Mouse (Mus musculus): Measurements from ENCODE around the gene Gm42791. TPM values are rescaled to one million over a fixed set of nuclear protein-coding genes. Genes with fewer than 3 reads are reported as not detected.

The Gm42791 gene
- polyA plus RNA-seq (2014; fragmentation: Nextera tagmentation; extraction: Ambion mirVana) = 1.9 TPM in 1 of 2 replicates, not detected in the other

DNA sequence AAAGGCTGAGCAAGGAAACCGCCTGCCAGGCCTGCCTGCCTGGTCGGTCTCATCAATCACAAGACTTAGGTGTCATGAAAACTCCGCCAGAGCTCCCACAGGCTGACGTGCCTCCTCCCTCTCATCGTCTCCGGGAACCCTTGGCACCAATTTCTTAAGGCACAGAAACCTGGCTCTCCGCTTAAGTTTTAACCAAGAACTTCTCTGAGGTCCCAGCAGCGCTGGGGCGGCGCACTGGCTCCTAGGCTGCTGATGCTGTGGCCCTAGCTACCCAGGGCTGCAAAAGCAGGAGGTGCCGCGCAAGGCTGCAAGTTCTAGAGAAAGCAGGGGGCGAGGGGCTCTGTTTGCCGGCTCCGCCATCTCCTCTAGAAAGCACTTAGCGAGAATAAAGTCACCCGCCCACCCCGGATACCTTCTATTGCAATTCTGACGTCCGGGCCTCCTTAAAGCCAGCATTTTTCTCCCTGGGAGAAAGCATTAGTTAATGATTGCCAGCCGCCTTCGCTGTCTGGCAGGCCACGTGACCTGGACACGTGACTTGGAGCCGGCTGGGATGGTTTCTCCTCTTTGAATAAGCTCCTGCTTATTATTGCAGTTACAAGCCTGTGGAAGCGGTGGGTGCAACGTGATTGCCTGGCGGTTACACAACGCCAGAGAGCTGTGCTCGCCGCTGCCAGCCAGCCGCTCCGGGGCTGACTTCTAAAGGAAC lies at the start of gene Gm42791:
Gm42791 (minus strand) TSS at position 442 of the 709 bp plus-strand sequence.
- Histone ChIP-seq H3K36me3 (ENCODE audit: control insufficient read depth, insufficient read depth, low read length) (0 out of 2 replicates have a peak, but pooled peaks cover 4% of the 10 kb centered on the region), H3K4me1 (ENCODE audit: control insufficient read depth, insufficient read depth, low read length) (peaks cover 8% of the 10 kb centered on the region; the same call in 1 of the 2 replicates), H3K9me3 (ENCODE audit: control insufficient read depth, low read length) (no peaks in the 10 kb centered on the region; the same call in 1 of the 2 replicates), H3K9ac (ENCODE audit: low read length) (peak within 1 kb of the TSS; percentile 85), H3K27me3 (ENCODE audit: control insufficient read depth, insufficient read depth, low read length) (no peaks in the 10 kb centered on the region), H3K4me2 (ENCODE audit: low read depth, severe bottlenecking) (peak within 1 kb of the TSS; percentile 80), H3K27ac (replicated peaks; ENCODE audit: low read depth, low read length) (peak within 1 kb of the TSS; percentile 98), H3K4me3 (ENCODE audit: low read depth, low read length) (peak within 1 kb of the TSS; percentile 52)
- ATAC-seq (ENCODE audit: insufficient number of reproducible peaks, low FRiP score, low TSS enrichment, low read depth) (peak; percentile 86), DNase-seq (ENCODE audit: low spot score) (peak; percentile 90)
- under 1% methylated on average over 33 of the region's 33 CpGs for WGBS

DNA sequence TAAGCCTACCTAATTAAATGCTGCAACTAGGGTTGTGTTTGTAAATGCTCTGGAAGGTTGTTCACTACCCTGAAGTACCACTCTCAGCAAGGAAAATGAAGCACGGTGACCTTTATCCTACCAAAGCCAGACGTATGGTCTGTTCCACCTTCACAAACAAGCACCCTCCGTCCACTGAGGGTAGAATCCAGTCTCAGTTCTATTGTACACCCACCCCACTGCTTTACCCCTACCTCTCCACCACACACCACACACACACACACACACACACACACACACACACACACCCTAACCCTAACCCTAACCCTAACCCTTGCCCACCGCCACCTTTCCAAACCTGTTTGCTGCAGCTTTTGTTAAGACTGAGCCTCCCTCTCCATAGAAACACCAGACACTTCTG lies 49.1 kb upstream of the Gm42791 start:
- peaks cover 14% of the 10 kb centered on the region for H3K36me3 ChIP-seq (ENCODE audit: control insufficient read depth, insufficient read depth, low read length)
- no peak overlapping the region for H3K4me2 ChIP-seq (ENCODE audit: low read depth, severe bottlenecking)
- H3K4me3 ChIP-seq (ENCODE audit: low read depth, low read length) = no peak overlapping the region
- no peaks in the 10 kb centered on the region for H3K9me3 ChIP-seq (ENCODE audit: control insufficient read depth, low read length)
- 85% methylated on average over 4 of the region's 4 CpGs for WGBS
- H3K4me1 ChIP-seq (ENCODE audit: control insufficient read depth, insufficient read depth, low read length) = no peaks in the 10 kb centered on the region
- no peak overlapping the region for H3K9ac ChIP-seq (ENCODE audit: low read length)
- H3K27ac ChIP-seq (replicated peaks; ENCODE audit: low read depth, low read length) = no peak overlapping the region
- DNase-seq (ENCODE audit: low spot score) (no peak), ATAC-seq (ENCODE audit: insufficient number of reproducible peaks, low FRiP score, low TSS enrichment, low read depth) (no peak)
- no peaks in the 10 kb centered on the region for H3K27me3 ChIP-seq (ENCODE audit: control insufficient read depth, insufficient read depth, low read length)

DNA sequence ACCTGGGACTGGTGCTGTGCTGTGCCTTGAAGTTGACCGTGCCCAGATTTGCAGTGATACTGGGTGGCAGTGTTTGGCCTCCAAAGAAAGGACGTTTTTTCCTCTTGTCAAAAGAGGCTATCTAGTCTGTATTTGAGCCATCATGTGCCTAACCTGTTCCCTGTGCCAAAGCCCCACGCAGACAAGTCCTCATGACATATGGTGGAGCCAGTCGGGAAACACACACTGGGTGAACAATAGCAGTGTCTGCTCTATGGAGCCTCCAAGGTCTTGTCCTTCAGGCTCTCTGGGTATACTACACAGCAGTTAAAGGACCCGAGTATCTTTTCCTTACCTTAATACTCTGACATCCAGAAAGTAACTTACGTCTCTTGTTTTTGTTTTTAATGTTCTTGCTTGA lies 48.3 kb upstream of the Gm42791 start:
- H3K4me3 ChIP-seq (ENCODE audit: low read depth, low read length) = no peak overlapping the region
- WGBS = 88% methylated on average over 6 of the region's 6 CpGs
- no peak overlapping the region for H3K27ac ChIP-seq (replicated peaks; ENCODE audit: low read depth, low read length)
- no peak overlapping the region for H3K9ac ChIP-seq (ENCODE audit: low read length)
- H3K4me1 ChIP-seq (ENCODE audit: control insufficient read depth, insufficient read depth, low read length) = no peaks in the 10 kb centered on the region
- DNase-seq (ENCODE audit: low spot score) (no peak), ATAC-seq (ENCODE audit: insufficient number of reproducible peaks, low FRiP score, low TSS enrichment, low read depth) (no peak)
- H3K27me3 ChIP-seq (ENCODE audit: control insufficient read depth, insufficient read depth, low read length) = no peaks in the 10 kb centered on the region
- H3K9me3 ChIP-seq (ENCODE audit: control insufficient read depth, low read length) = no peaks in the 10 kb centered on the region
- no peak overlapping the region for H3K4me2 ChIP-seq (ENCODE audit: low read depth, severe bottlenecking)
- peaks cover 12% of the 10 kb centered on the region for H3K36me3 ChIP-seq (ENCODE audit: control insufficient read depth, insufficient read depth, low read length)

DNA sequence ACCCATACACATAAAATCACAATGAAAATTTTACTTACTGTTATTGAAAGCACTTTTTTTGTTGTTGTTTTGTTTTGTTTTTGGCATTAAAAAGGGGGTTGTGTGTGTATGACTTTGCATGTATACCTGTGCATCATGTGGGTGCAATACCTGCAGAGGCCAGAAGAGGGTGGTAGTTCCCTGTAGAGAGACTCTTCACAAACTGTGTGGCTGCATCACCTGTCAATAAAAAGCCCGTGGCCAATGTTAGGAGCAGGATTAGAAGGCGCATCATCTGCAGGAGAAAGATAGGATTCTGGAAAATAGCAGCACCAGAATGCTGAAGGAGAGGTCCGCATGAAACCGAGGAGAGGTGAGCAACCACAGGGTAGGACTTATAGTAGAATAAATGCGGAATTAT lies 44.9 kb upstream of the Gm42791 start:
- no peak overlapping the region for H3K27ac ChIP-seq (replicated peaks; ENCODE audit: low read depth, low read length)
- no peak overlapping the region for H3K9ac ChIP-seq (ENCODE audit: low read length)
- no peak overlapping the region for H3K4me2 ChIP-seq (ENCODE audit: low read depth, severe bottlenecking)
- H3K4me1 ChIP-seq (ENCODE audit: control insufficient read depth, insufficient read depth, low read length) = no peaks in the 10 kb centered on the region
- 85% methylated on average over 5 of the region's 5 CpGs for WGBS
- H3K4me3 ChIP-seq (ENCODE audit: low read depth, low read length) = no peak overlapping the region
- no peaks in the 10 kb centered on the region for H3K27me3 ChIP-seq (ENCODE audit: control insufficient read depth, insufficient read depth, low read length)
- H3K36me3 ChIP-seq (ENCODE audit: control insufficient read depth, insufficient read depth, low read length) = peaks cover under 1% of the 10 kb centered on the region; the same call in 1 of the 2 replicates
- H3K9me3 ChIP-seq (ENCODE audit: control insufficient read depth, low read length) = peaks cover 5% of the 10 kb centered on the region; the same call in 1 of the 2 replicates
- DNase-seq (ENCODE audit: low spot score) (peak; percentile 52), ATAC-seq (ENCODE audit: insufficient number of reproducible peaks, low FRiP score, low TSS enrichment, low read depth) (no peak)

DNA sequence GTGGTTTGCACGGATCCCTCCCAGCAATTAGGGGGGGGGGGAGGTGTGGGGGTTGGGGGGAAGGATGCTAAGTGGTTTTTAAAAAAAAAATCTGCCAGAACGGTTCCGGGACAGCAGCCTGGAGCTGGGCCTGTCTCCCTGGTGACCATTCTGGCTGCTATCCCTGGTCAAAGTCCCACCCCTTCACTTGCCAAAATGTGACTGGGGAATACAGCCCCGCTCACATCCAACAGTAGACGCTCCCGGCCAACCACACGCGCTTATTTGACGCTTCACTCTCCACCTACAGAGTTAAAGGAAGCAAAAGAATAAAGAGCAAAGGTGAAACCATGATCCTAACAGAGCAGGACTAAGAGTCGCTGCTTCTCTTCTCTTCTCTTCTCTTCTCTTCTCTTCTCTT lies 42.8 kb upstream of the Gm42791 start:
- DNase-seq (ENCODE audit: low spot score) (no peak), ATAC-seq (ENCODE audit: insufficient number of reproducible peaks, low FRiP score, low TSS enrichment, low read depth) (no peak)
- WGBS = 34% methylated on average over 10 of the region's 10 CpGs
- no peaks in the 10 kb centered on the region for H3K27me3 ChIP-seq (ENCODE audit: control insufficient read depth, insufficient read depth, low read length)
- H3K4me3 ChIP-seq (ENCODE audit: low read depth, low read length) = no peak overlapping the region
- no peaks in the 10 kb centered on the region; the same call in 1 of the 2 replicates for H3K36me3 ChIP-seq (ENCODE audit: control insufficient read depth, insufficient read depth, low read length)
- no peaks in the 10 kb centered on the region for H3K4me1 ChIP-seq (ENCODE audit: control insufficient read depth, insufficient read depth, low read length)
- no peak overlapping the region for H3K4me2 ChIP-seq (ENCODE audit: low read depth, severe bottlenecking)
- peaks cover 5% of the 10 kb centered on the region; the same call in 1 of the 2 replicates for H3K9me3 ChIP-seq (ENCODE audit: control insufficient read depth, low read length)
- no peak overlapping the region for H3K9ac ChIP-seq (ENCODE audit: low read length)
- no peak overlapping the region for H3K27ac ChIP-seq (replicated peaks; ENCODE audit: low read depth, low read length)

DNA sequence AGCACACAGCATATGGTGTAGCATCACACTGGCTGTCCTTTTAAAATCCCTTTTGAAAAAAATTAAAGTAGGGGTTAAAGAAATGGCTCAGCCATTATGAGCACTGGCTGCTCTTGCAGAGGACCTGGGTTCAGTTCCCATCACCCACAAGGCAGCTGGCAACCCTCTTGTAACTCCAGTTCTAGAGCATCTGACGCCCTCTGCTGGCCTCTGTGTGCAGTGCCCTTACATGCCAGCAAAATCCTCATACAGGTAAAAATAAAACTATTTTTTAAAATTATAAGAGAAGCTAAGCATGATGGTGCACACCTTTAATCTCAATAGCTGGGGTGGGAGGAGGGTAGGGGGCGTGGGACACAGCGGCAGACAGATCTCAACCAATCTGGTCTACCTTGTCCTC lies 42.0 kb upstream of the Gm42791 start:
- Histone ChIP-seq H3K27me3 (ENCODE audit: control insufficient read depth, insufficient read depth, low read length) (no peaks in the 10 kb centered on the region), H3K4me2 (ENCODE audit: low read depth, severe bottlenecking) (no peak overlapping the region), H3K9me3 (ENCODE audit: control insufficient read depth, low read length) (peaks cover 5% of the 10 kb centered on the region; the same call in 1 of the 2 replicates), H3K27ac (replicated peaks; ENCODE audit: low read depth, low read length) (no peak overlapping the region), H3K4me3 (ENCODE audit: low read depth, low read length) (no peak overlapping the region), H3K4me1 (ENCODE audit: control insufficient read depth, insufficient read depth, low read length) (no peaks in the 10 kb centered on the region), H3K9ac (ENCODE audit: low read length) (no peak overlapping the region), H3K36me3 (ENCODE audit: control insufficient read depth, insufficient read depth, low read length) (no peaks in the 10 kb centered on the region)
- ATAC-seq (ENCODE audit: insufficient number of reproducible peaks, low FRiP score, low TSS enrichment, low read depth) = no peak
- DNase-seq (ENCODE audit: low spot score) = no peak
- WGBS = 94% methylated on average over 3 of the region's 3 CpGs

DNA sequence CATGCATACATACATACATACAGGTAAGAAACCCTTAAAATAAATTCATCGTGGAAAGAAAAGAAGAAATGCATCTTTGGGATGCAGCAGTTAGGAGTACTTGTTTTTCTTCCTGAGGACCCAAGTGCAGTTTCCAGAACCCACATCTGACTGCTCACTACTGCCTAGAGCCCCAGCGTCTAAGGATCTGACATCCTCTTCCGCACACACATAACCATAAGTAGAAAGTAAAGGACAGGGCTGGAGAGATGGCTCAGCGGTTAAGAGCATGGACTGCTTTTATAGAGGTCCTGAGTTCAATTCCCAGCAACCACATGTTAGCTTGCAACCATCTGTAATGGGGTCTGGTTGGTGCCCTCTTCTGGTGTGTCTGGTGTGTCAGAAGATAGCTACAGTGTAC lies 37.5 kb upstream of the Gm42791 start:
- Histone ChIP-seq H3K9me3 (ENCODE audit: control insufficient read depth, low read length) (peaks cover 5% of the 10 kb centered on the region; the same call in 1 of the 2 replicates), H3K27me3 (ENCODE audit: control insufficient read depth, insufficient read depth, low read length) (no peaks in the 10 kb centered on the region), H3K4me1 (ENCODE audit: control insufficient read depth, insufficient read depth, low read length) (peaks cover 8% of the 10 kb centered on the region), H3K4me3 (ENCODE audit: low read depth, low read length) (no peak overlapping the region), H3K4me2 (ENCODE audit: low read depth, severe bottlenecking) (no peak overlapping the region), H3K36me3 (ENCODE audit: control insufficient read depth, insufficient read depth, low read length) (no peaks in the 10 kb centered on the region), H3K27ac (replicated peaks; ENCODE audit: low read depth, low read length) (no peak overlapping the region), H3K9ac (ENCODE audit: low read length) (no peak overlapping the region)
- WGBS = 95% methylated on average over 4 of the region's 4 CpGs
- ATAC-seq (ENCODE audit: insufficient number of reproducible peaks, low FRiP score, low TSS enrichment, low read depth) = no peak
- DNase-seq (ENCODE audit: low spot score) = no peak

DNA sequence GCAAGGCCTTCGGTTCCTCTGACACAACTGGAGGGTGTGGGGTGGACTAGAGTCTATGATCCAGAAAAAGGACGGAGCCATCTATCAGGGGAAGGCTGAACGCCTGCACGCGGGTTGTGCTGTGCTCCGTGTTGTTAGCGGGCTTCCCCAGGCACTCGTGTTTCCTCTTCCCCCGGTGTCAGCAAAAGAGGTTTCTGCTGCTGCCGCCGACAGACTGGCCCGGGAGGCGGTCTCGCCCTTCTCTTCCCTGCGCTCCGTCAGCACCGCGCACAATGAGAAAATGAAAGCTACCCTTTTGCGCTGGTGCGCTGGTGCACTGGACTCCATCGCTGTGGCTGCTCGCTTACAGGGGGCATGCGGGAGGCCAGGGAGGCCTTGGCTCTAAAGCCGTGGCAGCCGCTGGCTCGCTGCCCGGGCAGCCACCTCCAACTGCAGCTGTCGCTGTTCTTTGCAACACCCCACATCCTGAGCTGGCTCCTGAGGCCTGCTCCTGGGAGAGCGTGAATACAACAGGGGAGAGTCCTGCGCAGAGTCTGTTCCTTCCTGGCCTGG lies 36.3 kb upstream of the Gm42791 start:
- ATAC-seq (ENCODE audit: insufficient number of reproducible peaks, low FRiP score, low TSS enrichment, low read depth) (peak; percentile 76), DNase-seq (ENCODE audit: low spot score) (peak; percentile 74)
- 4% methylated on average over 30 of the region's 30 CpGs for WGBS
- H3K27me3 ChIP-seq (ENCODE audit: control insufficient read depth, insufficient read depth, low read length) = no peaks in the 10 kb centered on the region
- H3K4me2 ChIP-seq (ENCODE audit: low read depth, severe bottlenecking) = peak overlapping the region; percentile 47
- H3K4me3 ChIP-seq (ENCODE audit: low read depth, low read length) = no peak overlapping the region; the same call in 1 of the 2 replicates
- no peaks in the 10 kb centered on the region for H3K9me3 ChIP-seq (ENCODE audit: control insufficient read depth, low read length)
- peaks cover 8% of the 10 kb centered on the region for H3K4me1 ChIP-seq (ENCODE audit: control insufficient read depth, insufficient read depth, low read length)
- peak overlapping the region; percentile 90 for H3K27ac ChIP-seq (replicated peaks; ENCODE audit: low read depth, low read length)
- peak overlapping the region; percentile 69 for H3K9ac ChIP-seq (ENCODE audit: low read length)
- H3K36me3 ChIP-seq (ENCODE audit: control insufficient read depth, insufficient read depth, low read length) = no peaks in the 10 kb centered on the region
